Mouse (Mus musculus): ENCODE measurements around the gene Prnp.

The Prnp gene

GRCm38 (mm10) chr2:131906846-131907245 lies 2.9 kb upstream of the Prnp start:
- in situ Hi-C loops (cut with MboI, MseI): no loop called here

- in situ Hi-C loops (cut with MboI, MseI): no loop called here
Measured at GRCm38 (mm10) chr2:131907311-131907710, 2.4 kb upstream of the Prnp start.

- in situ Hi-C loops (cut with MboI, MseI): no loop called here
Measured at GRCm38 (mm10) chr2:131908351-131908861, 1.3 kb upstream of the Prnp start.

- in situ Hi-C loops (cut with MboI, MseI): no loop called here
Measured at GRCm38 (mm10) chr2:131908906-131909305, 822 bp upstream of the Prnp start.

- in situ Hi-C loops (cut with MboI, MseI): no loop called here
Measured at GRCm38 (mm10) chr2:131910847-131911246, 1.1 kb downstream of the Prnp start.

- in situ Hi-C loops (cut with MboI, MseI): no loop called here
Measured at GRCm38 (mm10) chr2:131911341-131911740, 1.6 kb downstream of the Prnp start.

- in situ Hi-C loops (cut with MboI, MseI): no loop called here
Measured at GRCm38 (mm10) chr2:131912526-131913258, 3.0 kb downstream of the Prnp start.

GRCm38 (mm10) chr2:131932275-131932902 lies 22.7 kb downstream of the Prnp start:
- in situ Hi-C loops (cut with MboI, MseI): no loop called here

GRCm38 (mm10) chr2:131933013-131933412 lies 23.3 kb downstream of the Prnp start:
- in situ Hi-C loops (cut with MboI, MseI): no loop called here

- in situ Hi-C loops (cut with MboI, MseI): no loop called here
Measured at GRCm38 (mm10) chr2:131933598-131933997, 23.9 kb downstream of the Prnp start.

- in situ Hi-C loops (cut with MboI, MseI): no loop called here
Measured at GRCm38 (mm10) chr2:131934243-131934642, 24.5 kb downstream of the Prnp start.

- in situ Hi-C loops (cut with MboI, MseI): loop anchor here (5.0 kb wide), 2 partner anchors 113 to 373 kb away; partner anchors contain the start of gene Adra1d
Measured at GRCm38 (mm10) chr2:131935390-131936105, 25.8 kb downstream of the Prnp start.

- in situ Hi-C loops (cut with MboI, MseI): loop anchor here (5.0 kb wide), 2 partner anchors 114 to 374 kb away; partner anchors contain the start of gene Adra1d
Measured at GRCm38 (mm10) chr2:131936410-131936809, 26.7 kb downstream of the Prnp start.

- in situ Hi-C loops (cut with MboI, MseI): loop anchor here (5.0 kb wide), 2 partner anchors 117 to 377 kb away; partner anchors contain the start of gene Adra1d
Measured at GRCm38 (mm10) chr2:131939404-131940111, 29.8 kb downstream of the Prnp start.

- in situ Hi-C loops (cut with MboI, MseI): no loop called here
Measured at GRCm38 (mm10) chr2:131940506-131940905, 30.8 kb downstream of the Prnp start.

- in situ Hi-C loops (cut with MboI, MseI): no loop called here
Measured at GRCm38 (mm10) chr2:131941501-131941900, 31.8 kb downstream of the Prnp start.

- in situ Hi-C loops (cut with MboI, MseI): no loop called here
Measured at GRCm38 (mm10) chr2:131944370-131944769, 34.6 kb downstream of the Prnp start.

- in situ Hi-C loops (cut with MboI, MseI): no loop called here
Measured at GRCm38 (mm10) chr2:131945225-131945624, 35.5 kb downstream of the Prnp start.

- in situ Hi-C loops (cut with MboI, MseI): no loop called here
Measured at GRCm38 (mm10) chr2:131945765-131946164, 36.0 kb downstream of the Prnp start.

- in situ Hi-C loops (cut with MboI, MseI): no loop called here
Measured at GRCm38 (mm10) chr2:131946351-131946750, 36.6 kb downstream of the Prnp start.

- in situ Hi-C loops (cut with MboI, MseI): no loop called here
Measured at GRCm38 (mm10) chr2:131948156-131948555, 38.4 kb downstream of the Prnp start.
